Mouse (Mus musculus) adrenal gland, adult (tissue): ENCODE results near the gene Anxa9.
"Not testable (repeated sequence)": the region's sequence is repeated elsewhere in the genome, so short reads cannot be mapped to it uniquely, and the experiment has no call there.

ENCODE experiments used
- DNase-seq, 2 experiments: peaks; one replicate each; pipeline ENCODE4 v3.0.0; 2022 to 2023; ENCODE audit warnings: low spot score in 1 of 2; ENCODE audit not compliant: inconsistent age in 2 of 2

Anxa9 gene

GRCm38 (mm10) chr3:95307100-95307499, at the start of gene Anxa9:
TSS of gene Anxa9 (minus strand) at chr3:95307176.
- DNase-seq: no peak

- DNase-seq: peak in 1 of 2 experiments; percentile 55
These were observed 49.1 kb upstream of the Anxa9 start for GRCm38 (mm10) chr3:95355911-95356544.

GRCm38 (mm10) chr3:95349491-95349890, 42.5 kb upstream of the Anxa9 start:
- DNase-seq: peak in 1 of 2 experiments; percentile 70

GRCm38 (mm10) chr3:95348343-95348742, 41.4 kb upstream of the Anxa9 start:
- not testable (repeated sequence) for DNase-seq

GRCm38 (mm10) chr3:95346454-95346853, 39.5 kb upstream of the Anxa9 start:
- DNase-seq: no peak

- not testable (repeated sequence) for DNase-seq
These were observed 36.5 kb upstream of the Anxa9 start for GRCm38 (mm10) chr3:95343356-95344000.

- no peak for DNase-seq
These were observed 31.3 kb upstream of the Anxa9 start for GRCm38 (mm10) chr3:95338251-95338650.

GRCm38 (mm10) chr3:95337345-95337744, 30.4 kb upstream of the Anxa9 start:
- no peak for DNase-seq

GRCm38 (mm10) chr3:95331528-95331927, 24.6 kb upstream of the Anxa9 start:
- DNase-seq: no peak

GRCm38 (mm10) chr3:95328803-95329404, 21.9 kb upstream of the Anxa9 start:
- DNase-seq: no peak

- peak in 1 of 2 experiments; percentile 45 for DNase-seq
These were observed 17.6 kb upstream of the Anxa9 start for GRCm38 (mm10) chr3:95324454-95325144.

- no peak for DNase-seq
These were observed 16.5 kb upstream of the Anxa9 start for GRCm38 (mm10) chr3:95323429-95323828.

GRCm38 (mm10) chr3:95319701-95320625, 13.0 kb upstream of the Anxa9 start:
- DNase-seq: peak; percentile 52 to 78

- peak in 1 of 2 experiments; percentile 40 for DNase-seq
These were observed 12.1 kb upstream of the Anxa9 start for GRCm38 (mm10) chr3:95319110-95319509.

- peak; percentile 89 to 94 for DNase-seq
These were observed 11.6 kb upstream of the Anxa9 start for GRCm38 (mm10) chr3:95318548-95318947.

GRCm38 (mm10) chr3:95317414-95318080, 10.6 kb upstream of the Anxa9 start:
- peak; percentile 77 to 87 for DNase-seq

GRCm38 (mm10) chr3:95315844-95316550, 9.0 kb upstream of the Anxa9 start:
- DNase-seq: no peak

GRCm38 (mm10) chr3:95315094-95315843, 8.3 kb upstream of the Anxa9 start:
- peak; percentile 94 to 97 for DNase-seq
